Mouse (Mus musculus) skeletal muscle tissue, postnatal 0 days (tissue): ENCODE data around the gene Dgkg. TPM values are rescaled to one million over a fixed set of nuclear protein-coding genes. Genes with fewer than 3 reads are reported as not detected.

Experiments
- microRNA-seq, 2 experiments: library from miRNA; unstranded; fragments of <30 nt; microRNA quantifications; one replicate each; pipeline ENCODE4; 2016
- polyA plus RNA-seq: library from polyadenylated mRNA; unstranded; fragments of >200 nt; fragmentation: Nextera tagmentation; extraction: Ambion mirVana; gene quantifications from 2 replicates; pipeline ENCODE4 v1.2.1, GENCODE M21; 2015

Dgkg gene
- 0.77 and 0.83 TPM in 2 replicates for polyA plus RNA-seq

DNA sequence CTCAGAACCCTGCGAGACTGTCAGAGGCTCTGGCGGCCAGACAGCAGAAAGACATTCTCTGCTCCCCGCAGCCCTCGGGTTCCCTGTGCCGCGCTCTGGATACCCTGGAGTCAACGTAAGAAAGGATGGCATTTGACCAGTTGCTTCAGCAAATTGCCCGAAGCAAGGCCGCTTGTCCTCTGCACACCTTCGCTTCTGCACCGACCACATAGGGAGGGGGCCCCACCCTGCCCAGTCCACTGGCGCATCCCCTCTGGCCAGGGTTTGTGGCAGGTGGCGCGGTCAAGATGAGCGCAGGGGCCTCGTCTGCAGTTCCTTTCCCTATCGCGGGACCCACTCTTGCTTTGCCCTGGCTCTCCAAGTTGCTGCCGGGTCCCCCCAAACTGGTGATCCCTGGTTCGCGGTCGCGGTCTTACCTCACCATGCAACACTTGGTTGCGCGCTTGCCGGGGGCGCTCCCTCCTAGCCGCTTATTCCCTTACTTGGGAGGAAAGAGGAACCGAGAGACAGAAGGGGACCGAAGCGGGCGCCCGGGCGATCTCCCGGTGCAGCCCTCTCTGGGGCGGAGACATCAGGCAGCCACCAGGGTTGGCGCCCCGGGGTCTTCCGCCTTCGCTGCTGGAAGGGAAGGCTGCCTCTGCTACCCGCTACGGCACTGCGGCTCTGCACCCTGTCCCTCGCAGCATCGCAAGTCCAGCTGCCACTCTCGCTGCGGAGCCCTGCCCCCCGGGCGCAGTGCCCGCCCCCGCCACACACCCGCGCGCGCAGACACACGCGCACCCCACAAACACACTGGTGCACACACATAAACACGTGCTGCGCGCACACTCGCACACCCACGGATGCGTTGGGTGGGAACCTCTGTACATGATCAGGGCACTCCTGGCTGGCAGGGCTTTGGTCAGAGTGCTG, at the start of gene Dgkg:
Gene Dgkg, minus strand, starts transcription at position 689 of the 912 bp plus-strand sequence.

DNA sequence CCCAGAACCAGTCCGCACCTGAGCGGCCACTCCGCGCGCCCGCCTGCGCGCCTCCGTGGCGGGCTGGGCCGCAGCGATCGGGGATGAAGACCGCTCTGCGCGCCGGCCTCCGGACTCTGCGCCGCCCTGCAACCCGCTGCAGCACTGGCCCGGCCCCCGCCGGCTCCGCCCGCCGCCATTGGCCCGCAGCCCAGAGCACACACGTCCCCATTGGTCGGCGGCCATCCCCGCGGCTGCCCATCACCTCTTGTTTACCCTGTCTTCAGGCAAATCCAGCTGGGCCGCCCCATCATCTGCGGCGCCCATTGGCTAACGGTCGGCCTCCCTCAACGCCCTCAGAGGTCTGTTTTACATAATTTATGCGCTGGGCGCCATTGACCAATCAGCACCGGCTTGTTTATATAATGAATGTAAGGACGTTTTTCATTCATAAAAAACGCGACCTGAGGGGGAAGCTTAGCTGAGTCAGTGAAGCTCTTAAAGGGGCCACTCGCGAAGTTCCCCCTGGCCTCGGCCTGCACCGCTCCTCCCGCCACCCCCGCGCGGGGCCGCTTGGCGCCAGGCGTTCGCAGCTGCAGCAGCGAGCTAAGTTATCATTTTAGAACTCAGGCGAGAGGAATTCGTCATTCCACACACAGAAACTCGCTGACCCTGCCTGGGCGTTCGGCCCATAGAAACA, 217.4 kb downstream of the Dgkg start, which contains the start of gene Etv5:
Gene Etv5, minus strand, starts transcription at position 221 of the 679 bp plus-strand sequence.

Small RNA genes within 50 kb of the gene (microRNA-seq; reads per million reads assigned to microRNA genes)
- gene Mir6362 (0 reads per million in 2 experiments), gene Mir8095 (0 reads per million in 2 experiments)

Other genes starting within 250 kb of the Dgkg start
- 21.6 and 23.0 TPM in 2 replicates for gene Etv5, start 217.5 kb downstream of the Dgkg start, polyA plus RNA-seq
- not detected in 2 replicates for gene Crygs, start 154.4 kb upstream of the Dgkg start, polyA plus RNA-seq
- gene Tbccd1, start 200.4 kb upstream of the Dgkg start, polyA plus RNA-seq = 8.3 and 8.9 TPM in 2 replicates
- 31.7 and 44.3 TPM in 2 replicates for gene Dnajb11, start 200.6 kb upstream of the Dgkg start, polyA plus RNA-seq
- gene Ahsg, start 234.1 kb upstream of the Dgkg start, polyA plus RNA-seq = 7.3 and 12.2 TPM in 2 replicates